Mouse (Mus musculus): ENCODE measurements around the gene Ankrd11. TPM values are rescaled to one million over a fixed set of nuclear protein-coding genes. Genes with fewer than 3 reads are reported as not detected.

The Ankrd11 gene
- polyA plus RNA-seq, 1 experiment from 2014 or later = 71.8 TPM

GRCm38 (mm10) chr8:122969964-122970620 lies 72.0 kb downstream of the Ankrd11 start:
- H3K9ac ChIP-seq (replicated peaks; ENCODE audit: low read length) = no peak overlapping the region
- no peak overlapping the region for H3K4me2 ChIP-seq (ENCODE audit: low read depth, low read length)
- H3K4me1 ChIP-seq (ENCODE audit: control insufficient read depth, insufficient read depth, low read length) = no peaks in the 10 kb centered on the region
- H3K4me3 ChIP-seq (ENCODE audit: low read depth, low read length) = no peak overlapping the region
- no peaks in the 10 kb centered on the region for H3K27me3 ChIP-seq (ENCODE audit: control insufficient read depth, insufficient read depth, low read length)
- DNase-seq (ENCODE audit: low spot score) = no peak
- no peak overlapping the region for H3K27ac ChIP-seq (replicated peaks; ENCODE audit: low read depth, low read length)
- WGBS = 95% methylated on average over 3 of the region's 3 CpGs
- no peak for ATAC-seq (replicated peaks; ENCODE audit: insufficient number of reproducible peaks, low FRiP score, low TSS enrichment, low read depth)
- H3K9me3 ChIP-seq (replicated peaks; ENCODE audit: control insufficient read depth, low read length) = no peaks in the 10 kb centered on the region
- H3K36me3 ChIP-seq (replicated peaks; ENCODE audit: control insufficient read depth, insufficient read depth, low read depth, low read length) = no peaks in the 10 kb centered on the region

GRCm38 (mm10) chr8:122968145-122968544 lies 73.9 kb downstream of the Ankrd11 start:
- ATAC-seq (replicated peaks; ENCODE audit: insufficient number of reproducible peaks, low FRiP score, low TSS enrichment, low read depth) = no peak
- H3K36me3 ChIP-seq (replicated peaks; ENCODE audit: control insufficient read depth, insufficient read depth, low read depth, low read length) = no peaks in the 10 kb centered on the region

DNA sequence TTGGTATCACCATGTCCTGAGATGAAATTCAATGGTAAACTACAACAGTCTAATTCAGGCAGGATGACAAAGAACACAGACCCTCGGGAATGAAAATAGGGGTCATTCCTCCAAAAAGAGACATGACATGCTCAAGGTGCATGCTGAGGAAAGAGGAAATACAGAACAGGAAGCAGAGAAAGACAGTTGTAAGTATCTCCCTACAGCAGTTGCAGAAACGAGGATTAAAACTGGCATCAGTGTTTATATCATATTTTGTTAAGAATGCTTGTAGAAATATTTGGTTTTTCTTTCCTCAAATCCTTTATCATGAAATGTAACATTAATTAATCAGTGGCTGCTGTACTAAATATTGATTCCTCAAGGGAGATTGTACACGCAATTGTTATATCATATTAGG lies 75.4 kb downstream of the Ankrd11 start:
- Histone ChIP-seq H3K27me3 (ENCODE audit: control insufficient read depth, insufficient read depth, low read length) (no peaks in the 10 kb centered on the region), H3K36me3 (replicated peaks; ENCODE audit: control insufficient read depth, insufficient read depth, low read depth, low read length) (no peaks in the 10 kb centered on the region), H3K4me2 (ENCODE audit: low read depth, low read length) (no peak overlapping the region), H3K4me1 (ENCODE audit: control insufficient read depth, insufficient read depth, low read length) (no peaks in the 10 kb centered on the region), H3K9ac (replicated peaks; ENCODE audit: low read length) (no peak overlapping the region), H3K27ac (replicated peaks; ENCODE audit: low read depth, low read length) (no peak overlapping the region), H3K4me3 (ENCODE audit: low read depth, low read length) (no peak overlapping the region), H3K9me3 (replicated peaks; ENCODE audit: control insufficient read depth, low read length) (no peaks in the 10 kb centered on the region)
- no peak for DNase-seq (ENCODE audit: low spot score)
- WGBS = 88% methylated on average over 3 of the region's 3 CpGs
- ATAC-seq (replicated peaks; ENCODE audit: insufficient number of reproducible peaks, low FRiP score, low TSS enrichment, low read depth) = no peak

More at GRCm38 (mm10) chr8:122968145-122968544, 73.9 kb downstream of the Ankrd11 start:
- H3K9me3 ChIP-seq (replicated peaks; ENCODE audit: control insufficient read depth, low read length) = no peaks in the 10 kb centered on the region
- H3K27ac ChIP-seq (replicated peaks; ENCODE audit: low read depth, low read length) = no peak overlapping the region
- H3K27me3 ChIP-seq (ENCODE audit: control insufficient read depth, insufficient read depth, low read length) = no peaks in the 10 kb centered on the region
- 95% methylated on average over 3 of the region's 3 CpGs for WGBS
- no peak overlapping the region for H3K4me3 ChIP-seq (ENCODE audit: low read depth, low read length)
- H3K4me2 ChIP-seq (ENCODE audit: low read depth, low read length) = no peak overlapping the region
- H3K9ac ChIP-seq (replicated peaks; ENCODE audit: low read length) = no peak overlapping the region
- no peak for DNase-seq (ENCODE audit: low spot score)
- no peaks in the 10 kb centered on the region for H3K4me1 ChIP-seq (ENCODE audit: control insufficient read depth, insufficient read depth, low read length)

DNA sequence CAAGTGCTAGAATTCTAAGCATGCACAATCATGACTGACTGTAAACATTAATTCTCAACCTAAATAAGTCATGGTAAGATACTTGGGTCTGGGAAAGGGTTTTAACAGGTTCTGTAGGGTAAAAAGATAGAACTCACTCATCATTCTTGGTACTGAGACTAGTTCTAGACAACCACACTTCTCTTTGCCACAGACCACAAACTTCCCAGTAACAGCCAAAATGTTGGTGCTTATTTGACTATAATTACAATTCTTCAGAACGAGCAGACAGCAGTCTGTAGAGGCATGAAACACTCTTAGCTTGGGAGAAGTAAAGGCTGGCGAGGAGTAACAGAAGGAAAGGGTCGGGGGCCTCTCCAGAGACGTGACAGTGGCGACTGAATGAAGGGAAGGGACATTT lies 80.0 kb downstream of the Ankrd11 start:
- Histone ChIP-seq H3K27me3 (ENCODE audit: control insufficient read depth, insufficient read depth, low read length) (no peaks in the 10 kb centered on the region), H3K36me3 (replicated peaks; ENCODE audit: control insufficient read depth, insufficient read depth, low read depth, low read length) (no peaks in the 10 kb centered on the region), H3K9ac (replicated peaks; ENCODE audit: low read length) (no peak overlapping the region), H3K27ac (replicated peaks; ENCODE audit: low read depth, low read length) (no peak overlapping the region), H3K4me2 (ENCODE audit: low read depth, low read length) (no peak overlapping the region), H3K4me3 (ENCODE audit: low read depth, low read length) (no peak overlapping the region), H3K4me1 (ENCODE audit: control insufficient read depth, insufficient read depth, low read length) (no peaks in the 10 kb centered on the region), H3K9me3 (replicated peaks; ENCODE audit: control insufficient read depth, low read length) (no peaks in the 10 kb centered on the region)
- 58% methylated on average over 5 of the region's 5 CpGs for WGBS
- DNase-seq (ENCODE audit: low spot score) (no peak), ATAC-seq (replicated peaks; ENCODE audit: insufficient number of reproducible peaks, low FRiP score, low TSS enrichment, low read depth) (no peak)

- no peaks in the 10 kb centered on the region for H3K27me3 ChIP-seq (ENCODE audit: control insufficient read depth, insufficient read depth, low read length)
- WGBS = 77% methylated on average over 2 of the region's 2 CpGs
- no peaks in the 10 kb centered on the region for H3K4me1 ChIP-seq (ENCODE audit: control insufficient read depth, insufficient read depth, low read length)
- H3K9me3 ChIP-seq (replicated peaks; ENCODE audit: control insufficient read depth, low read length) = no peaks in the 10 kb centered on the region
- no peak overlapping the region for H3K27ac ChIP-seq (replicated peaks; ENCODE audit: low read depth, low read length)
- no peak overlapping the region for H3K4me2 ChIP-seq (ENCODE audit: low read depth, low read length)
- H3K9ac ChIP-seq (replicated peaks; ENCODE audit: low read length) = no peak overlapping the region
- H3K36me3 ChIP-seq (replicated peaks; ENCODE audit: control insufficient read depth, insufficient read depth, low read depth, low read length) = no peaks in the 10 kb centered on the region
- DNase-seq (ENCODE audit: low spot score) = no peak
- H3K4me3 ChIP-seq (ENCODE audit: low read depth, low read length) = no peak overlapping the region
- ATAC-seq (replicated peaks; ENCODE audit: insufficient number of reproducible peaks, low FRiP score, low TSS enrichment, low read depth) = no peak
These were observed 80.6 kb downstream of the Ankrd11 start for GRCm38 (mm10) chr8:122961458-122961857.

- H3K4me2 ChIP-seq (ENCODE audit: low read depth, low read length) = no peak overlapping the region
- H3K36me3 ChIP-seq (replicated peaks; ENCODE audit: control insufficient read depth, insufficient read depth, low read depth, low read length) = no peaks in the 10 kb centered on the region
- H3K9ac ChIP-seq (replicated peaks; ENCODE audit: low read length) = no peak overlapping the region
- no peaks in the 10 kb centered on the region for H3K27me3 ChIP-seq (ENCODE audit: control insufficient read depth, insufficient read depth, low read length)
- no peaks in the 10 kb centered on the region for H3K4me1 ChIP-seq (ENCODE audit: control insufficient read depth, insufficient read depth, low read length)
- ATAC-seq (replicated peaks; ENCODE audit: insufficient number of reproducible peaks, low FRiP score, low TSS enrichment, low read depth) = no peak
- DNase-seq (ENCODE audit: low spot score) = no peak
- 31% methylated on average over 1 of the region's 1 CpGs for WGBS
- H3K9me3 ChIP-seq (replicated peaks; ENCODE audit: control insufficient read depth, low read length) = no peaks in the 10 kb centered on the region
- no peak overlapping the region for H3K27ac ChIP-seq (replicated peaks; ENCODE audit: low read depth, low read length)
- H3K4me3 ChIP-seq (ENCODE audit: low read depth, low read length) = no peak overlapping the region
These were observed 81.1 kb downstream of the Ankrd11 start for GRCm38 (mm10) chr8:122960932-122961331.

DNA sequence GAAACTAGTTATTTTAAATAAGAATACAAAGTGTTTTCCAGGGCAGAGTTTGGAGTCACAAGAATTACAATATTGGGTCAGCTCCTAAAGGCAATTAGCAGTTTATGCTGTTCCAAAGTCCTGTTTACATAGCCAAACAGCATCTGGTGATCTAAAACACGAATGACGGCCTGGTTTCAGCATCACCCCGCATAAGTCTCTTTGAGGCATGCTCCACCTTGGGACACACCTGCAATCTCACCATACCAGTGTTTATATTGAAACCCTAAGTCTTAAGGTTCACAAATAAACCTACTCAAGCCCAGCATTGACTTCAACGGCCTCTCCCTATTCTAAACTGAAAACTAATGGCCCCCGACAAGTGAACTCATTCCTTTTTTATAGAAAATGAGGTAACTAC lies 81.8 kb downstream of the Ankrd11 start:
- Histone ChIP-seq H3K4me3 (ENCODE audit: low read depth, low read length) (no peak overlapping the region), H3K27ac (replicated peaks; ENCODE audit: low read depth, low read length) (no peak overlapping the region), H3K36me3 (replicated peaks; ENCODE audit: control insufficient read depth, insufficient read depth, low read depth, low read length) (no peaks in the 10 kb centered on the region), H3K9ac (replicated peaks; ENCODE audit: low read length) (no peak overlapping the region), H3K4me1 (ENCODE audit: control insufficient read depth, insufficient read depth, low read length) (no peaks in the 10 kb centered on the region), H3K9me3 (replicated peaks; ENCODE audit: control insufficient read depth, low read length) (no peaks in the 10 kb centered on the region), H3K27me3 (ENCODE audit: control insufficient read depth, insufficient read depth, low read length) (no peaks in the 10 kb centered on the region), H3K4me2 (ENCODE audit: low read depth, low read length) (no peak overlapping the region)
- WGBS = 91% methylated on average over 5 of the region's 5 CpGs
- ATAC-seq (replicated peaks; ENCODE audit: insufficient number of reproducible peaks, low FRiP score, low TSS enrichment, low read depth) (no peak), DNase-seq (ENCODE audit: low spot score) (no peak)

DNA sequence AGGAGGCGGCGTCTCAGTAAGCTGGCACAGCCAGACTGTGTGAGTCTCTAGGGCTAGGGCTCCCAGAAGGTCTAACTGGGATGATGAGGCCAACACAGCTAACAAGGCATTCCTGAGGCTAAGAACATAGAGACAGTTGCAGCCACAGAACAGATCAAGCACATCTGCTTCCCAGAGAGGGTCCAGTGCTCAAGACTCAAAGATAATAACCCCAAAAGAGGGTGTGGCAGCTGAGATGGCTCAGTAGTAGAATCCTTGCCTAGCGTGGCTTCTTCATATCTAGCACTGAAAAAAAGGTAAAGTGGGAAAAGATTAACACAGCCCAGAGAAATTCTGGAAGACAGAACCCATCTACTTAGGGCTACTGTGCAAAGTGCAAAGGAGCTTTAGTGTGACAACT lies 86.1 kb downstream of the Ankrd11 start:
- Histone ChIP-seq H3K9ac (replicated peaks; ENCODE audit: low read length) (no peak overlapping the region), H3K27me3 (ENCODE audit: control insufficient read depth, insufficient read depth, low read length) (no peaks in the 10 kb centered on the region), H3K4me2 (ENCODE audit: low read depth, low read length) (no peak overlapping the region), H3K9me3 (replicated peaks; ENCODE audit: control insufficient read depth, low read length) (no peaks in the 10 kb centered on the region), H3K4me1 (ENCODE audit: control insufficient read depth, insufficient read depth, low read length) (no peaks in the 10 kb centered on the region), H3K36me3 (replicated peaks; ENCODE audit: control insufficient read depth, insufficient read depth, low read depth, low read length) (no peaks in the 10 kb centered on the region), H3K27ac (replicated peaks; ENCODE audit: low read depth, low read length) (no peak overlapping the region), H3K4me3 (ENCODE audit: low read depth, low read length) (no peak overlapping the region)
- DNase-seq (ENCODE audit: low spot score) = no peak
- WGBS = 87% methylated on average over 3 of the region's 3 CpGs
- ATAC-seq (replicated peaks; ENCODE audit: insufficient number of reproducible peaks, low FRiP score, low TSS enrichment, low read depth) = no peak
